Mouse (Mus musculus) CH12.LX (cell line): Measurements from ENCODE around the gene Prkch. TPM values are rescaled to one million over a fixed set of nuclear protein-coding genes. Genes with fewer than 3 reads are reported as not detected.

ENCODE experiments used
- DNase-seq: peaks from one replicate; pipeline ENCODE4 v3.0.0-alpha.2; 2013; ENCODE audit errors: extremely low read depth
- H3K27ac ChIP-seq: 2 replicates; pipeline ENCODE4 v1.5.1; 2012; ENCODE audit warnings: low read depth, mild to moderate bottlenecking, control low read depth, moderate library complexity; ENCODE audit not compliant: insufficient read depth
- H3K27me3 ChIP-seq: replicated peaks from 2 replicates; pipeline ENCODE3; 2012; ENCODE audit warnings: inconsistent platforms
- H3K36me3 ChIP-seq, 2 experiments: replicated peaks in 1 of 2; 2 replicates each; pipeline versions ENCODE3 to v1.6.1; 2012; ENCODE audit warnings: inconsistent platforms in 1 of 2, low read length in 1 of 2, mild to moderate bottlenecking in 1 of 2, mixed read lengths in 1 of 2, moderate library complexity in 1 of 2; ENCODE audit not compliant: control insufficient read depth in 1 of 2, insufficient read depth in 1 of 2
- H3K4me1 ChIP-seq, 2 experiments: 2 replicates each; pipeline ENCODE4 v1.6.1; 2012; ENCODE audit warnings: inconsistent platforms in 1 of 2, moderate library complexity in 1 of 2; ENCODE audit not compliant: insufficient read depth in 2 of 2, control insufficient read depth in 1 of 2
- H3K4me2 ChIP-seq: 2 replicates; pipeline ENCODE4 v1.6.1; 2012; ENCODE audit warnings: low read depth, mild to moderate bottlenecking, control low read depth; ENCODE audit not compliant: poor library complexity, insufficient read depth, severe bottlenecking
- H3K4me3 ChIP-seq, 3 experiments: fragments of 150-350 bp in 1 of 3; sonication (generic) in 1 of 3; replicated peaks in 1 of 3; 2 replicates each; pipeline versions ENCODE3 to v1.5.1; 2011 to 2012; ENCODE audit warnings: low read depth in 2 of 3, low read length in 2 of 3, mild to moderate bottlenecking in 2 of 3, moderate library complexity in 2 of 3, control low read depth in 1 of 3, improper control_type of control experiment in 1 of 3, inconsistent platforms in 1 of 3, mixed read lengths in 1 of 3; ENCODE audit not compliant: poor library complexity in 1 of 3
- H3K79me2 ChIP-seq: replicated peaks from 2 replicates; pipeline ENCODE4 v1.6.1; 2012; ENCODE audit warnings: mild to moderate bottlenecking, moderate library complexity; ENCODE audit not compliant: control insufficient read depth, poor library complexity, insufficient read depth, severe bottlenecking; ENCODE audit errors: extremely low read depth
- H3K9ac ChIP-seq: 2 replicates; pipeline ENCODE4 v1.6.1; 2012; ENCODE audit warnings: low read depth, mild to moderate bottlenecking, control low read depth, moderate library complexity; ENCODE audit not compliant: insufficient read depth
- H3K9me3 ChIP-seq: replicated peaks from 2 replicates; pipeline ENCODE3; 2012; ENCODE audit warnings: low read length, inconsistent platforms, mixed read lengths
- CHD1 ChIP-seq: IDR thresholded peaks from 2 replicates; pipeline ENCODE4 v1.6.1; 2012; ENCODE audit warnings: low read depth, low read length, improper control_type of control experiment, inconsistent platforms
- ELF1 ChIP-seq: IDR thresholded peaks from 2 replicates; pipeline ENCODE4 v1.6.1; 2014; ENCODE audit warnings: low read depth, mild to moderate bottlenecking, inconsistent platforms, low read length, improper control_type of control experiment
- EP300 ChIP-seq: IDR thresholded peaks from 2 replicates; pipeline ENCODE4 v1.6.1; 2011; ENCODE audit warnings: low read length, improper control_type of control experiment
- ETS1 ChIP-seq: conservative IDR thresholded peaks from 2 replicates; pipeline ENCODE4 v1.6.1; 2012; ENCODE audit warnings: low read depth, mild to moderate bottlenecking, inconsistent platforms, low read length, improper control_type of control experiment, moderate library complexity
- GABPA ChIP-seq: IDR thresholded peaks from 2 replicates; pipeline ENCODE4 v1.6.1; 2012; ENCODE audit warnings: low read depth, low read length, improper control_type of control experiment, inconsistent platforms; ENCODE audit not compliant: insufficient replicate concordance
- IRF4 ChIP-seq: IDR thresholded peaks from 2 replicates; pipeline ENCODE4 v1.6.1; 2014; ENCODE audit warnings: low read depth, mild to moderate bottlenecking, inconsistent platforms, low read length, improper control_type of control experiment
- JUN ChIP-seq: IDR thresholded peaks from 2 replicates; pipeline ENCODE4 v1.6.1; 2011; ENCODE audit warnings: low read depth, mild to moderate bottlenecking, low read length, improper control_type of control experiment, moderate library complexity; ENCODE audit not compliant: insufficient read depth
- KAT2A ChIP-seq: IDR thresholded peaks from 2 replicates; pipeline ENCODE4 v1.6.1; 2012; ENCODE audit warnings: low read length, improper control_type of control experiment, inconsistent platforms; ENCODE audit not compliant: insufficient replicate concordance
- MAFK ChIP-seq: IDR thresholded peaks from 2 replicates; pipeline ENCODE4 v1.6.1; 2011; ENCODE audit warnings: low read length, improper control_type of control experiment; ENCODE audit not compliant: insufficient replicate concordance
- MAZ ChIP-seq: IDR thresholded peaks from 2 replicates; pipeline ENCODE4 v1.6.1; 2012; ENCODE audit warnings: low read depth, mild to moderate bottlenecking, inconsistent platforms, low read length, improper control_type of control experiment, moderate library complexity
- MEF2A ChIP-seq: IDR thresholded peaks from 2 replicates; pipeline ENCODE4 v1.6.1; 2014; ENCODE audit warnings: low read depth, mild to moderate bottlenecking, inconsistent platforms, low read length, improper control_type of control experiment, borderline replicate concordance
- POLR2A ChIP-seq: IDR thresholded peaks from 2 replicates; pipeline ENCODE4 v1.6.1; 2011; ENCODE audit warnings: low read depth, mild to moderate bottlenecking, improper control_type of control experiment, low read length
- RAD21 ChIP-seq: IDR thresholded peaks from 2 replicates; pipeline ENCODE4 v1.6.1; 2011; ENCODE audit warnings: low read depth, mild to moderate bottlenecking, low read length, improper control_type of control experiment, moderate library complexity
- RCOR1 ChIP-seq: conservative IDR thresholded peaks from 2 replicates; pipeline ENCODE4 v1.6.1; 2012; ENCODE audit warnings: low read depth, mild to moderate bottlenecking, inconsistent platforms, low read length, improper control_type of control experiment
- USF2 ChIP-seq: conservative IDR thresholded peaks from 2 replicates; pipeline ENCODE4 v1.6.1; 2011; ENCODE audit warnings: low read depth, low read length, improper control_type of control experiment
- ZC3H11A ChIP-seq: IDR thresholded peaks from 2 replicates; pipeline ENCODE4 v1.6.1; 2012; ENCODE audit warnings: low read depth, mild to moderate bottlenecking, inconsistent platforms, low read length, improper control_type of control experiment
- ZMIZ1 ChIP-seq: IDR thresholded peaks from 2 replicates; pipeline ENCODE4 v1.6.1; 2012; ENCODE audit warnings: low read depth, mild to moderate bottlenecking, inconsistent platforms, low read length, improper control_type of control experiment
- ZNF384 ChIP-seq: IDR thresholded peaks from 2 replicates; pipeline ENCODE4 v1.6.1; 2012; ENCODE audit warnings: low read depth, low read length, improper control_type of control experiment, inconsistent platforms
- dilution Hi-C: fragments of 300-500 bp; cut with MboI; formaldehyde crosslinking; loops from 2 replicates; pipeline ENCODE4 v1.14.3; 2020; ENCODE audit warnings: low sequenced_read_pairs; ENCODE audit not compliant: extremely low pct_unique_long_range_greater_than_20kb, extremely low pct_ligation_motif_present
- in situ Hi-C: fragments of 300-500 bp; cut with MboI; formaldehyde crosslinking; loops from 3 replicates; pipeline ENCODE4 v1.14.3; 2019; ENCODE audit warnings: low sequenced_read_pairs, low pct_ligation_motif_present, low pct_unique_long_range_greater_than_20kb, mixed read lengths
- polyA plus RNA-seq: library from polyadenylated mRNA; unstranded; fragments of >175 nt; gene quantifications from 2 replicates; pipeline ENCODE4 v1.2.1, GENCODE M21; 2012; ENCODE audit warnings: low read depth; ENCODE audit not compliant: insufficient read length
- total RNA-seq, 2 experiments: library from RNA; depleted of rRNA; stranded (reverse); fragments of 300-350 nt in 1 of 2; fragments of >200 nt in 1 of 2; gene quantifications; 2 replicates each; pipeline ENCODE4 v1.2.3; 2012 to 2014

Prkch gene
- total and polyA plus RNA-seq, 3 experiments = 0.76 to 2.3 (median 1.8) TPM

DNA sequence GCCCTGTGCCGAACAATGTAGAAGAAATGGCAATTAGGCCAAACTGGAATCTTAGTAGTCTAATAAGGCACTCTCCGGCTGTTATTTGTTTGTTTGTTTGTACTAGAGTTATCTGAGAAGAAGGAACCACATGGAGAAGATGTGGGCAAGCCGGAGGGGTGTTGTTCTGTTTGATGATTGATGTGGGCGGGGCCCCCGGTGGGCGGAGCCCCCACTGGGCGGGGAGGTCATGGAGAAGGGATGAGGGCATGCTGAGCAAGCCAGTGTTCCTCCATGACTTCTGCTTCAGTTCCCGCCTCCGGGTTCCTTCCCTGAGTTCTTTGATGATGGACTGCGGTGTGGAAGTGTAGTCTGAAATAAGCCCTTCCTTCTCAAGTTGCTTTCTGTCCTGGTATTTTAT lies 37.0 kb upstream of the Prkch start:
- TF ChIP-seq ZMIZ1 (no peak), MAZ (no peak), USF2 (no peak), MEF2A (no peak), ZNF384 (no peak), RCOR1 (no peak), ETS1 (no peak), IRF4 (no peak), JUN (no peak), CHD1 (no peak), RAD21 (no peak), POLR2A (no peak), KAT2A (no peak), MAFK (no peak), GABPA (no peak)
- TF ChIP-seq, all 38 proteins: peak for 0
- Histone ChIP-seq H3K4me2 (no peak overlapping the region), H3K4me3 (no peak overlapping the region), H3K36me3 (no peaks in the 10 kb centered on the region), H3K27me3 (no peaks in the 10 kb centered on the region), H3K4me1 (no peaks in the 10 kb centered on the region), H3K27ac (no peak overlapping the region), H3K9ac (no peak overlapping the region), H3K9me3 (peaks cover 14% of the 10 kb centered on the region), H3K79me2 (no peaks in the 10 kb centered on the region)
- no peak for DNase-seq
- dilution Hi-C loops = no loop called here
- in situ Hi-C loops = no loop called here

GRCm38 (mm10) chr12:73548259-73548658 lies 36.3 kb upstream of the Prkch start:
- TF ChIP-seq EP300 (no peak), ZC3H11A (no peak), ELF1 (no peak)
- no peaks in the 10 kb centered on the region for H3K4me1 ChIP-seq
- dilution Hi-C loops (no loop called here), in situ Hi-C loops (no loop called here)
- H3K36me3 ChIP-seq = no peaks in the 10 kb centered on the region
- H3K9me3 ChIP-seq = peaks cover 14% of the 10 kb centered on the region
- no peak overlapping the region for H3K27ac ChIP-seq
- no peak overlapping the region for H3K9ac ChIP-seq
- DNase-seq = no peak
- no peaks in the 10 kb centered on the region for H3K79me2 ChIP-seq
- H3K4me3 ChIP-seq = no peak overlapping the region
- no peak overlapping the region for H3K4me2 ChIP-seq
- no peaks in the 10 kb centered on the region for H3K27me3 ChIP-seq
